Mouse (Mus musculus): Measurements from ENCODE around the gene Sntg2. TPM values are rescaled to one million over a fixed set of nuclear protein-coding genes. Genes with fewer than 3 reads are reported as not detected.
A peak's percentile ranks its signal among the peaks of the same experiment; 100 is the strongest.

Gene Sntg2
- polyA plus RNA-seq, 1 experiment from 2014 or later = 7.8 TPM

DNA sequence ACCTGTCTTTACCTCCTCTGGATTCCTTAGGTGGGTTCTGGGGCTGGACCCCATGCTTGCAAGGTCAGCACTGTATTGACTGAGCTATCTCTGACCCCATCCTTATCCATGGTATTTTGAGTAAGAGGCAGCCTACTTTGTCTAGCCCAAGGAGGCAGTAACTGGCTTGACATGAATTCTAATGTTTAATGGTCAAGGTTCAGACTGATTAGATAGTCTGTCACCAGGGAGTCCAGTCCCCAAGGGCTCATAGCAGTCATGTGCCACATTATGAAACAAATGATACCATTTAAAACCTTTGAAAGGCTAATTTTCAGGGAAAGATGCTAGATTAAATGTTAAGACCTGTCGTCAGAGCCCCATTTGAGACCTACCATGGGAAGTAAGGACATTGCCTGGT lies 174.9 kb downstream of the Sntg2 start:
- Histone ChIP-seq H3K4me3 (ENCODE audit: low read length) (no peak overlapping the region), H3K27ac (ENCODE audit: low read length) (no peak overlapping the region), H3K9me3 (ENCODE audit: low read length) (no peaks in the 10 kb centered on the region), H3K4me2 (replicated peaks; ENCODE audit: low read depth, low read length) (no peak overlapping the region), H3K4me1 (ENCODE audit: insufficient read depth, low read length) (no peaks in the 10 kb centered on the region), H3K27me3 (ENCODE audit: insufficient read depth, low read length) (no peaks in the 10 kb centered on the region; the same call in 1 of the 2 replicates), H3K36me3 (ENCODE audit: insufficient read depth, low read length) (no peaks in the 10 kb centered on the region), H3K9ac (replicated peaks; ENCODE audit: low read length) (no peak overlapping the region)
- WGBS = 71% methylated on average over 1 of the region's 1 CpGs
- ATAC-seq (ENCODE audit: low FRiP score, low TSS enrichment) = no peak

DNA sequence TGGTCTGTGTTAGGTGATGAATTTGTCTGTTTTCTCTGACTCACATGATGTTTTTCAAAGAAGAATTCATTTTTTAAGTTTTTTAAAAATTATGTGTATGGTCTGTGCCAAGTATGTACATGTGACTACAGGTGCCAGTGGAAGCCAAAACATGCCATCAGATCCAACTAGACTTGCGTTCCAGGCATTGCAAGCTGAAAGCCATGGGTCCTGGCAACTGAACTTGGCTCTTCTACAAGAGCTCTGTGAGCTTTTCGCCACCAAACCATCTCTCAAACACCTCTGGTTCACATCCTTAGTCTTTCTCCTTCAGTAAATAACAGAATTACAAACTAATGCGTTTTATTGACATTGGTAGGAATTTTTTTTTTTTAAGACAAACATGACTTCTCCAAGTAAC lies 191.5 kb downstream of the Sntg2 start:
- no peak overlapping the region for H3K4me3 ChIP-seq (ENCODE audit: low read length)
- H3K9ac ChIP-seq (replicated peaks; ENCODE audit: low read length) = no peak overlapping the region
- ATAC-seq (ENCODE audit: low FRiP score, low TSS enrichment) = no peak
- no peaks in the 10 kb centered on the region for H3K27me3 ChIP-seq (ENCODE audit: insufficient read depth, low read length)
- no peak overlapping the region for H3K27ac ChIP-seq (ENCODE audit: low read length)
- WGBS = 92% methylated on average over 3 of the region's 3 CpGs
- H3K36me3 ChIP-seq (ENCODE audit: insufficient read depth, low read length) = no peaks in the 10 kb centered on the region
- no peaks in the 10 kb centered on the region for H3K4me1 ChIP-seq (ENCODE audit: insufficient read depth, low read length)
- H3K9me3 ChIP-seq (ENCODE audit: low read length) = no peaks in the 10 kb centered on the region
- H3K4me2 ChIP-seq (replicated peaks; ENCODE audit: low read depth, low read length) = no peak overlapping the region

DNA sequence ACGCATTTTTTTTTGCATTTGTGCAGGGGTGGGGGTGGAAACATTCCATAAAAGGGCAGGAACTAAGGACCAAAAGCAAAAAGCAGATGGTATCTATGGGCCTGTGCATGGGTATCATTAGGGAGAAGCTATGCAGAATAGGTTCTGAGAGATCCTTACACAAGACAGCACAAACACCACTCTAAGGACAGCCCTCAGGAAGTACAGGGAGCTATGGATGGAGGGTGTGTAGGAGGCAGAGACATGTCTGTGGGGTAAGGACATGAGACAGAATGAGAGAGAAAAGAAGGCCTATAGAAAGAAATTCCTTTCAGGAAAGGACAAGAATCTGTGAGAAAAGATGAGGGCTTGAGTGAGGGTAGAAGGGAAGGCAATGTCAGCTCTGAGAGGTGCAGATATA lies 193.6 kb downstream of the Sntg2 start:
- Histone ChIP-seq H3K9ac (replicated peaks; ENCODE audit: low read length) (no peak overlapping the region), H3K4me2 (replicated peaks; ENCODE audit: low read depth, low read length) (no peak overlapping the region), H3K9me3 (ENCODE audit: low read length) (no peaks in the 10 kb centered on the region), H3K27ac (ENCODE audit: low read length) (no peak overlapping the region), H3K4me3 (ENCODE audit: low read length) (no peak overlapping the region), H3K4me1 (ENCODE audit: insufficient read depth, low read length) (no peaks in the 10 kb centered on the region), H3K36me3 (ENCODE audit: insufficient read depth, low read length) (no peaks in the 10 kb centered on the region), H3K27me3 (ENCODE audit: insufficient read depth, low read length) (no peaks in the 10 kb centered on the region)
- WGBS = 90% methylated on average over 1 of the region's 1 CpGs
- no peak for ATAC-seq (ENCODE audit: low FRiP score, low TSS enrichment)

DNA sequence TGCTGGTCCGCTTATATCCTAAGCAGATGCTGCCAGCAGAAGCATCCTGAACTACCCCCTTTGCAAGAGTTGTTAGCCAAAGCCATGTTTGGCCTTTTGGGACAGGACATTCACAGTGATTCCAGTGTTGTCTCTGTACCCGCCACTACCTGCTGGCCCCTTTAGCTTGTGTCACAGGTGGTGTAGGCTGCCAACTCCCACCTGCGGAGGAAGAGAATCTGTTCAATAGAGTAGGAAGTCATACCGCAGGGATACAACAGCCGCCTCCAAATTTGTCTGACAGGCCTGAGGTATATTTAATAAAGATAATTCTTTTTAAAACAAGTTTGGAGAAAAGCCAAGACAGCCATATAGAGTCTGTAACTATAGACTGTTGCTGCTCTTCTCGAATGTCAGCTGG lies 195.2 kb downstream of the Sntg2 start:
- Histone ChIP-seq H3K27ac (ENCODE audit: low read length) (no peak overlapping the region), H3K9ac (replicated peaks; ENCODE audit: low read length) (no peak overlapping the region), H3K36me3 (ENCODE audit: insufficient read depth, low read length) (no peaks in the 10 kb centered on the region), H3K27me3 (ENCODE audit: insufficient read depth, low read length) (no peaks in the 10 kb centered on the region), H3K4me1 (ENCODE audit: insufficient read depth, low read length) (no peaks in the 10 kb centered on the region), H3K4me3 (ENCODE audit: low read length) (no peak overlapping the region), H3K4me2 (replicated peaks; ENCODE audit: low read depth, low read length) (no peak overlapping the region), H3K9me3 (ENCODE audit: low read length) (no peaks in the 10 kb centered on the region)
- 78% methylated on average over 6 of the region's 6 CpGs for WGBS
- no peak for ATAC-seq (ENCODE audit: low FRiP score, low TSS enrichment)

DNA sequence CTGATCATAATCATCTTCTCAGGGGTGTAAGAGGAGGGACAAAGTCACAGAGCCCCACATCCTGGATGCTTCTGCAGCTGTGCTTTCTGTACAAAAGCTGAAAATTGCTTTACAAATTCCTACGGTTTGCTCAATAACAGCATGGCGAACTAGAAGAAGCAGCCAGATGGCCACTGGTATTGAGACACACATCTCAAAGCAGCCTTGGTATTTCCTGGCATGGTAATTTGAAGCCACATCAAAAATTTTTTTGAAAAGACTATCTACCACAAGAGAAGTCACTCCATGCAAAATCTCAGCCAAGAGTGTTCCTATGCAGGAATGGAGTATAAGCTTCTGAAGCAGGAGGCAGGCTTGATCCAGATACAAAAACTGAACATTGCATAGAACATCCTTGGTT lies 195.6 kb downstream of the Sntg2 start:
- Histone ChIP-seq H3K9ac (replicated peaks; ENCODE audit: low read length) (no peak overlapping the region), H3K36me3 (ENCODE audit: insufficient read depth, low read length) (no peaks in the 10 kb centered on the region), H3K4me3 (ENCODE audit: low read length) (no peak overlapping the region), H3K4me1 (ENCODE audit: insufficient read depth, low read length) (no peaks in the 10 kb centered on the region), H3K27ac (ENCODE audit: low read length) (no peak overlapping the region), H3K9me3 (ENCODE audit: low read length) (no peaks in the 10 kb centered on the region), H3K27me3 (ENCODE audit: insufficient read depth, low read length) (no peaks in the 10 kb centered on the region), H3K4me2 (replicated peaks; ENCODE audit: low read depth, low read length) (no peak overlapping the region)
- WGBS = 95% methylated on average over 2 of the region's 2 CpGs
- no peak for ATAC-seq (ENCODE audit: low FRiP score, low TSS enrichment)

GRCm38 (mm10) chr12:30168491-30168890 lies 204.7 kb downstream of the Sntg2 start:
- Histone ChIP-seq H3K4me3 (ENCODE audit: low read length) (no peak overlapping the region), H3K27ac (ENCODE audit: low read length) (no peak overlapping the region), H3K9ac (replicated peaks; ENCODE audit: low read length) (no peak overlapping the region), H3K9me3 (ENCODE audit: low read length) (no peaks in the 10 kb centered on the region), H3K27me3 (ENCODE audit: insufficient read depth, low read length) (no peaks in the 10 kb centered on the region), H3K36me3 (ENCODE audit: insufficient read depth, low read length) (no peaks in the 10 kb centered on the region), H3K4me1 (ENCODE audit: insufficient read depth, low read length) (no peaks in the 10 kb centered on the region), H3K4me2 (replicated peaks; ENCODE audit: low read depth, low read length) (no peak overlapping the region)
- 60% methylated on average over 3 of the region's 3 CpGs for WGBS
- ATAC-seq (ENCODE audit: low FRiP score, low TSS enrichment) = no peak

GRCm38 (mm10) chr12:30164538-30164937 lies 208.6 kb downstream of the Sntg2 start:
- 84% methylated on average over 5 of the region's 5 CpGs for WGBS
- Histone ChIP-seq H3K27me3 (ENCODE audit: insufficient read depth, low read length) (no peaks in the 10 kb centered on the region), H3K4me2 (replicated peaks; ENCODE audit: low read depth, low read length) (no peak overlapping the region), H3K36me3 (ENCODE audit: insufficient read depth, low read length) (no peaks in the 10 kb centered on the region), H3K4me3 (ENCODE audit: low read length) (no peak overlapping the region), H3K4me1 (ENCODE audit: insufficient read depth, low read length) (no peaks in the 10 kb centered on the region), H3K9ac (replicated peaks; ENCODE audit: low read length) (no peak overlapping the region), H3K9me3 (ENCODE audit: low read length) (no peaks in the 10 kb centered on the region), H3K27ac (ENCODE audit: low read length) (no peak overlapping the region)
- no peak for ATAC-seq (ENCODE audit: low FRiP score, low TSS enrichment)

DNA sequence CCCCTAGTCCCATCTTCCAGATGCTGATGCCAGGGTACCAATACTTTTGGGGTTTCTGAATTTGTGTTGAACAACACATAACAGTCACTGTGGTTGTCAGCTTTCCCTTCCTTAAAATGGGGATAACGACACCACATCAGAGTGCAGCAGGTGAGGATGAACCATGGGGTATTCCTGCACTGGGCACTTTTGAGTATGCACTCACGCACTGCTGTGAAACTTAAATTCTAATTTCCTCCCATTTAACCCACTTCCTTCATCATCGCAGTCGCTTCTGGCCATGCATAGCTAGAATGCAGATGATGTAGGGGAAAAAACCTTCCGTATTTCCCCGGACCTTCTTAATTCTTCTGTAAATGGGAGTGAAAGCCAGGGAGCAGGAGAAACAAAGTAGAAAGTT lies 209.2 kb downstream of the Sntg2 start:
- H3K4me2 ChIP-seq (replicated peaks; ENCODE audit: low read depth, low read length) = no peak overlapping the region

DNA sequence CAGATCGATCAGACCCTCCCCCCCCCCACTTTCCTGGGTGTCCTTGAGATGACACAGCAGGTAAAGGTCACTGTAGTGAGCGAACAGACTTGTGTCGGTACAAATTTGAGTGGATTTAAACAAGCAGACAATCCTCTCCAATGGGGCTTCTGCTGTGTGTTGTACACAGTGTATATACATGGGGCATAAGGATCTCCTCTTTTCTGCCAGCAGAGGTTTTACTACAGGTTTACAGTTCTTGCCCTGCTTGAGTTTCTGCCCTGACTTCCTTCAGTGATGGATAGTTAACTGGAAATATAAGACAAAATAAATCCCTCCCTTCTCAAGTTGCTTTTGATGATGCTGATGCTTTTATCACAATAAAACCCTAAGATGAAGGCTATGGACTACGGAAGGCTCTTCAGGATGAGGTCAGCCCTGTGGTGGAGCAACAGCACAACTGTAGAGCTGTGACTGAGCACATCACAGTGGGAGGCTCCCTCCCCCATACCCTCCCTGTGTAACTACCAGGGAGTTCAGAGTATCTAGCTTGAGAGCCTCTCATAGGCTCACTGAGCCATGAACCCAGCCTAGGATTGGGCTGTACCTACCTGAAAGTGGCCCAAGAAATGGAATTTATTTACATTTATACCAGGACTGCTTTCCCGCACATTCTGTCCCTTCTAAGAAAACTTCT lies 211.3 kb downstream of the Sntg2 start:
- no peaks in the 10 kb centered on the region for H3K27me3 ChIP-seq (ENCODE audit: insufficient read depth, low read length)
- peak; percentile 84 for ATAC-seq (ENCODE audit: low FRiP score, low TSS enrichment)
- WGBS = 57% methylated on average over 5 of the region's 5 CpGs
- no peak overlapping the region for H3K4me2 ChIP-seq (replicated peaks; ENCODE audit: low read depth, low read length)
- H3K27ac ChIP-seq (ENCODE audit: low read length) = no peak overlapping the region
- no peaks in the 10 kb centered on the region for H3K4me1 ChIP-seq (ENCODE audit: insufficient read depth, low read length)
- no peaks in the 10 kb centered on the region for H3K36me3 ChIP-seq (ENCODE audit: insufficient read depth, low read length)
- no peak overlapping the region for H3K4me3 ChIP-seq (ENCODE audit: low read length)
- H3K9ac ChIP-seq (replicated peaks; ENCODE audit: low read length) = no peak overlapping the region
- no peaks in the 10 kb centered on the region for H3K9me3 ChIP-seq (ENCODE audit: low read length)

More for the DNA sequence above, 209.2 kb downstream of the Sntg2 start:
- 96% methylated on average over 6 of the region's 6 CpGs for WGBS
- no peak overlapping the region for H3K9ac ChIP-seq (replicated peaks; ENCODE audit: low read length)
- no peak overlapping the region for H3K4me3 ChIP-seq (ENCODE audit: low read length)
- H3K9me3 ChIP-seq (ENCODE audit: low read length) = no peaks in the 10 kb centered on the region
- no peaks in the 10 kb centered on the region for H3K27me3 ChIP-seq (ENCODE audit: insufficient read depth, low read length)
- no peak for ATAC-seq (ENCODE audit: low FRiP score, low TSS enrichment)
- H3K27ac ChIP-seq (ENCODE audit: low read length) = no peak overlapping the region
- no peaks in the 10 kb centered on the region for H3K4me1 ChIP-seq (ENCODE audit: insufficient read depth, low read length)
- no peaks in the 10 kb centered on the region for H3K36me3 ChIP-seq (ENCODE audit: insufficient read depth, low read length)

- no peak overlapping the region for H3K4me3 ChIP-seq (ENCODE audit: low read length)
- no peaks in the 10 kb centered on the region for H3K36me3 ChIP-seq (ENCODE audit: insufficient read depth, low read length)
- H3K4me2 ChIP-seq (replicated peaks; ENCODE audit: low read depth, low read length) = no peak overlapping the region
- no peak overlapping the region for H3K27ac ChIP-seq (ENCODE audit: low read length)
- 77% methylated on average over 3 of the region's 3 CpGs for WGBS
- no peak overlapping the region for H3K9ac ChIP-seq (replicated peaks; ENCODE audit: low read length)
- H3K4me1 ChIP-seq (ENCODE audit: insufficient read depth, low read length) = no peaks in the 10 kb centered on the region
- H3K9me3 ChIP-seq (ENCODE audit: low read length) = no peaks in the 10 kb centered on the region
- ATAC-seq (ENCODE audit: low FRiP score, low TSS enrichment) = no peak
- H3K27me3 ChIP-seq (ENCODE audit: insufficient read depth, low read length) = no peaks in the 10 kb centered on the region
Measured at GRCm38 (mm10) chr12:30160475-30160874, 212.7 kb downstream of the Sntg2 start.

Measured in kidney, embryonic 16.5 days (tissue).